16 mouse cellular contexts compared by ENCODE assay signal in the genomic region with DNA sequence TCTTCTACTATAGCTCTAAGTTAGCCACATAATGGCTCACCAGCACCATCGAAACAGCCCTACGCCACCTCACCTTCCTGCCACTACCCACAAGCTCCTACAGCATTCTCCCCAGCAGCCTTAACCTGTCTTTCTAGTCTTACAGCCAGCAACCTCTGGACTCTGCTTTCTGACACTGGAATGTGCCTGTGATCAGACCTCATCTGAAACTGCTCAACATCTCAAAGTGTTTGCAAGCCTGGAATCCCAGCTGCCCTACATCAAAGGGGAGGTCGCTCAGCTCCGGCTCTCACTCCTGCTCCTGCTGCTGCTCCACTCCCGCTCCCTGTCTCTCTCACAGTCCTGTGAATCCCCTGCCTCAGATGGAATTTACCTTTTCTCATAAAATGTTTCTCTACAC.
DNase-seq lines count a peak whose midpoint lies in the region; ATAC-seq lines count a peak whose summit lies in the region.
"Had no signal": no experiment of that assay in that cellular context is flagged by ENCODE, and none has a peak within 500 bp of the region (broad histone marks: within the 10 kb centered on the region; RNA-seq: fewer than 3 reads in every experiment).

No protein-coding gene starts in this region.

- H3K4me1 ChIP-seq in hindbrain, embryonic 10.5 days (replicated peaks), result no peaks in the 10 kb centered on the region
- H3K4me1 ChIP-seq in hindbrain, embryonic 11.5 days (replicated peaks; ENCODE audit: control insufficient read depth, insufficient read depth, low read length), result no peaks in the 10 kb centered on the region
- H3K4me1 ChIP-seq: embryonic facial prominence, embryonic 12.5 days; midbrain, embryonic 15.5 days had no signal

- no peak overlapping the region for H3K9ac ChIP-seq in hindbrain, embryonic 11.5 days (ENCODE audit: low read depth, low read length)
- H3K9ac ChIP-seq: embryonic facial prominence, embryonic 12.5 days; liver, embryonic 12.5 days; midbrain, embryonic 15.5 days had no signal

- no peak for ATAC-seq in hindbrain, embryonic 11.5 days (ENCODE audit: low FRiP score)
- ATAC-seq: forebrain, embryonic 14.5 days; inflammation-experienced regulatory T-cells, adult 6 months; liver, embryonic 12.5 days; midbrain, embryonic 15.5 days had no signal

- no peak overlapping the region for H3K4me3 ChIP-seq in hindbrain, embryonic 10.5 days
- no peak overlapping the region for H3K4me3 ChIP-seq in hindbrain, embryonic 11.5 days (ENCODE audit: low read depth, low read length)
- H3K4me3 ChIP-seq: embryonic facial prominence, embryonic 12.5 days; left cerebral cortex, adult 2 months; liver, embryonic 12.5 days; midbrain, embryonic 15.5 days had no signal

- 60% methylated on average over 5 of the region's 5 CpGs for WGBS in hindbrain, embryonic 10.5 days
- WGBS in hindbrain, embryonic 11.5 days, result 62% methylated on average over 5 of the region's 5 CpGs

- H3K36me3 ChIP-seq in hindbrain, embryonic 10.5 days, result no peaks in the 10 kb centered on the region
- no peaks in the 10 kb centered on the region for H3K36me3 ChIP-seq in hindbrain, embryonic 11.5 days (ENCODE audit: control insufficient read depth, insufficient read depth, low read length)
- H3K36me3 ChIP-seq: embryonic facial prominence, embryonic 12.5 days; midbrain, embryonic 15.5 days had no signal

- H3K27ac ChIP-seq in hindbrain, embryonic 10.5 days, result no peak overlapping the region
- H3K27ac ChIP-seq in hindbrain, embryonic 11.5 days (ENCODE audit: low read depth, low read length), result no peak overlapping the region
- H3K27ac ChIP-seq: embryonic facial prominence, embryonic 12.5 days; left cerebral cortex, adult 2 months; liver, embryonic 12.5 days; midbrain, embryonic 15.5 days had no signal

- no peaks in the 10 kb centered on the region for H3K9me3 ChIP-seq in hindbrain, embryonic 10.5 days
- H3K9me3 ChIP-seq in hindbrain, embryonic 11.5 days (ENCODE audit: control insufficient read depth, low read length), result no peaks in the 10 kb centered on the region
- H3K9me3 ChIP-seq: embryonic facial prominence, embryonic 12.5 days; liver, embryonic 12.5 days; midbrain, embryonic 15.5 days had no signal

- no peak overlapping the region for H3K4me2 ChIP-seq in hindbrain, embryonic 11.5 days (replicated peaks; ENCODE audit: low read depth, low read length)
- H3K4me2 ChIP-seq: embryonic facial prominence, embryonic 12.5 days; liver, embryonic 12.5 days; midbrain, embryonic 15.5 days had no signal

- peak; percentile 5 for DNase-seq in hindbrain, embryonic 10.5 days (ENCODE audit: low spot score)
- DNase-seq in hindbrain, embryonic 11.5 days (ENCODE audit: low spot score), result no peak
- peak; percentile 13 to 30 for DNase-seq in urinary bladder, postnatal 36 days (ENCODE audit: low spot score in 2 of 2)
- no peak for DNase-seq in urinary bladder, adult 2 months (ENCODE audit: low spot score)
- DNase-seq in heart, postnatal 4 days, result peak; percentile 8
- DNase-seq in layer of hippocampus, postnatal 36 days, result no peak
- DNase-seq in adipocyte (ENCODE audit: low spot score), result no peak
- DNase-seq: adrenal gland, postnatal 36 days; thymus, postnatal 14 days had no signal

- H3K27me3 ChIP-seq in hindbrain, embryonic 10.5 days (ENCODE audit: insufficient read depth, poor library complexity, severe bottlenecking), result no peaks in the 10 kb centered on the region
- no peaks in the 10 kb centered on the region for H3K27me3 ChIP-seq in hindbrain, embryonic 11.5 days (ENCODE audit: control insufficient read depth, insufficient read depth, low read length)
- H3K27me3 ChIP-seq: CH12.LX; embryonic facial prominence, embryonic 12.5 days; liver, embryonic 12.5 days; midbrain, embryonic 15.5 days had no signal

Comparison
In these comparisons a context has a peak if more than half of its experiments do, and no peak if none do; other contexts are left out.
1. DNase-seq: peak in hindbrain, embryonic 10.5 days (single experiment), urinary bladder, postnatal 36 days (2 of 2) and heart, postnatal 4 days (single experiment); none in hindbrain, embryonic 11.5 days (single experiment), urinary bladder, adult 2 months (single experiment), layer of hippocampus, postnatal 36 days (0 of 2) and adipocyte (single experiment).